Mouse (Mus musculus) CD4-positive naive resting alpha-beta T cell, adult 76 days (primary cell): ENCODE data around the gene Rdh8. TPM values are rescaled to one million over a fixed set of nuclear protein-coding genes. Genes with fewer than 3 reads are reported as not detected.

Experiments
- total RNA-seq: library from RNA; stranded (reverse); gene quantifications from one replicate; pipeline ENCODE4 v1.2.4, GENCODE M21; 2023

Gene Rdh8
- not detected for total RNA-seq

GRCm38 (mm10) chr9:20818236-20818635 lies at the start of gene Rdh8:
Gene Rdh8, plus strand, starts transcription at chr9:20818503.

GRCm38 (mm10) chr9:20814521-20815272 lies 3.6 kb upstream of the Rdh8 start, which contains the start of gene Col5a3:
Gene Col5a3, minus strand, starts transcription at chr9:20815067.

DNA sequence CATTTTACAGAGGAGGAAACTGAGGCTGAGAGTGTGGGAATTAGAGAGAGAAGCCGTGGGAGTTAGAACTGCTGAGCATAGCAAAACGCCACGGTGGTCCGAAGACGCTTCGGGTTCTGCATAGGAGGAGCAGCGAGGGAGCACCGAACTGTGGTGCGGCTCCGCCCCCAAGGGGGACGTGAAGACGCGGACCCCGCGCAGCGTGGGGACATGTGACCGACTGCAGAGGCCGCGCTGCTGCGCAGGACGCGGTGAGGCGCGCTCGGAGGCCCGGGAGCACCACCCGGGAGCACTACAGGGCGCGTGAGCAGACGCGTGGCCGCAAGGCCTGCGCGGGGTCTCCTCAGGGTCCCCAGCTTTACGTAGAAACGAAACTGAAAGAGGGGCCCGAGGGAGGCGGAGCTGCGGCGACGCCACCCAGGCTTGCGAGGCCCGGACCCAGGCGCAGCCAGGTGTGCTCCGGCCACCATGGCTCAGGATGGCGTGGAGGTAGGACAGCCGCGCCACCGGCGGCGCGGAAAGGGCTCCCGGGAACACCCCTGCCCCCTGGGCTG lies 50.2 kb downstream of the Rdh8 start, which contains the start of gene A230050P20Rik:
Gene A230050P20Rik (plus strand): TSS at position 195 of the 554 bp plus-strand sequence.

Other genes starting within 250 kb of the Rdh8 start
- 8.3 TPM for gene Zfp846, start 237.2 kb upstream of the Rdh8 start, total RNA-seq
- gene Ubl5, start 175.6 kb upstream of the Rdh8 start, total RNA-seq = 327 TPM
- gene Fbxl12, start 173.7 kb upstream of the Rdh8 start, total RNA-seq = 115 TPM
- 21.0 TPM for gene Pin1, start 166.4 kb upstream of the Rdh8 start, total RNA-seq
- not detected for gene Olfm2, start 72.2 kb upstream of the Rdh8 start, total RNA-seq
- 0.29 TPM for gene Col5a3, start 3.4 kb upstream of the Rdh8 start, total RNA-seq
- 42.0 TPM for gene A230050P20Rik, start 50.1 kb downstream of the Rdh8 start, total RNA-seq
- gene Angptl6, start 61.2 kb downstream of the Rdh8 start, total RNA-seq = 1.7 TPM
- gene Ppan, start 69.7 kb downstream of the Rdh8 start, total RNA-seq = 83.2 TPM
- gene Eif3g, start 80.1 kb downstream of the Rdh8 start, total RNA-seq = 180 TPM
- gene Dnmt1, start 141.4 kb downstream of the Rdh8 start, total RNA-seq = 82.7 TPM
- gene S1pr2, start 158.3 kb downstream of the Rdh8 start, total RNA-seq = 2.1 TPM
- gene Mrpl4, start 184.2 kb downstream of the Rdh8 start, total RNA-seq = 41.2 TPM
- 18.7 TPM for gene Icam1, start 197.5 kb downstream of the Rdh8 start, total RNA-seq
- gene Icam4, start 210.9 kb downstream of the Rdh8 start, total RNA-seq = 0.97 TPM
- gene Icam5, start 213.6 kb downstream of the Rdh8 start, total RNA-seq = 0.23 TPM
- gene Zglp1, start 248.6 kb downstream of the Rdh8 start, total RNA-seq = not detected